Mouse (Mus musculus): ENCODE measurements around the gene Ifna16. TPM values are rescaled to one million over a fixed set of nuclear protein-coding genes. Genes with fewer than 3 reads are reported as not detected.
A peak's percentile ranks its signal among the peaks of the same experiment; 100 is the strongest.

Ifna16 gene
- polyA plus RNA-seq (2014; fragmentation: Nextera tagmentation; extraction: Ambion mirVana), result not detected in 2 replicates

DNA sequence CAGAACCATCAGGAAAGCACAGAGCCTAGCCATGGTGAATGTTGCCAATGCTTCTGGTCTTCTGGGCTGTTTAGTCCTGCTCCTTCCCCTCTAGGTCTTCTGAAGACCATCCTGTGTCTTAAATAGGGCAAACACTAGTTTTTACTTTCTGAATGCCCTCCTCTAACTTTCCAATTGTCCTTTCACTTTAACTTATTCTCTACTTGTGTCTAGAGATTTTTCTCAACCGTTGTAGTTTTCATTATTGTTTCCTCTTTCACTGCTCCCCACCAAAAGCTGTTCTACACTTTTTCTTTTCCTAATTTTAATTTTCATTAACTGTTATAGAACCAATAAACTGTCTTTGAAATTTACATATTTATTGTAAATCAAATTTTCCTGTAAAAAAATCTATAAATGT, at the start of gene Ifna16:
Gene Ifna16 (minus strand): TSS at position 101 of the 400 bp plus-strand sequence.
- Histone ChIP-seq H3K4me1 (ENCODE audit: control insufficient read depth, insufficient read depth, low read length) (no peaks in the 10 kb centered on the region), H3K27me3 (ENCODE audit: control insufficient read depth, insufficient read depth, low read length) (no peaks in the 10 kb centered on the region), H3K36me3 (ENCODE audit: control insufficient read depth, insufficient read depth, low read length) (no peaks in the 10 kb centered on the region), H3K27ac (ENCODE audit: low read depth, low read length) (no peak within 1 kb of the TSS), H3K9ac (ENCODE audit: low read depth, low read length) (no peak within 1 kb of the TSS), H3K4me2 (no peak within 1 kb of the TSS), H3K9me3 (replicated peaks; ENCODE audit: control insufficient read depth, low read length) (no peaks in the 10 kb centered on the region), H3K4me3 (ENCODE audit: low read depth, low read length) (no peak within 1 kb of the TSS)
- ATAC-seq (replicated peaks; ENCODE audit: insufficient number of reproducible peaks, low FRiP score, low TSS enrichment), result no peak
- 68% methylated on average over 1 of the region's 1 CpGs for WGBS (ENCODE audit: insufficient replicate concordance)

- no peaks in the 10 kb centered on the region for H3K9me3 ChIP-seq (replicated peaks; ENCODE audit: control insufficient read depth, low read length)
Measured at GRCm38 (mm10) chr4:88723497-88724090, 46.9 kb upstream of the Ifna16 start.

GRCm38 (mm10) chr4:88721791-88722721, 45.3 kb upstream of the Ifna16 start, which contains the start of the genes Gm26566 and Klhl9:
TSS of gene Gm26566 (plus strand) at chr4:88721805.
TSS of gene Klhl9 (minus strand) at chr4:88722465.
- H3K36me3 ChIP-seq (ENCODE audit: control insufficient read depth, insufficient read depth, low read length), result peaks cover 9% of the 10 kb centered on the region; the same call in 1 of the 2 replicates
- under 1% methylated on average over 76 of the region's 82 CpGs for WGBS (ENCODE audit: insufficient replicate concordance)
- H3K9ac ChIP-seq (ENCODE audit: low read depth, low read length), result peak within 1 kb of the TSS; percentile 98

More at GRCm38 (mm10) chr4:88723497-88724090, 46.9 kb upstream of the Ifna16 start:
- Histone ChIP-seq H3K4me1 (ENCODE audit: control insufficient read depth, insufficient read depth, low read length) (peaks cover 13% of the 10 kb centered on the region), H3K9ac (ENCODE audit: low read depth, low read length) (no peak overlapping the region), H3K4me3 (ENCODE audit: low read depth, low read length) (no peak overlapping the region), H3K36me3 (ENCODE audit: control insufficient read depth, insufficient read depth, low read length) (0 out of 2 replicates have a peak, but pooled peaks cover 5% of the 10 kb centered on the region), H3K27me3 (ENCODE audit: control insufficient read depth, insufficient read depth, low read length) (no peaks in the 10 kb centered on the region), H3K4me2 (no peak overlapping the region), H3K27ac (ENCODE audit: low read depth, low read length) (no peak overlapping the region)
- ATAC-seq (replicated peaks; ENCODE audit: insufficient number of reproducible peaks, low FRiP score, low TSS enrichment), result no peak
- WGBS (ENCODE audit: insufficient replicate concordance), result 67% methylated on average over 8 of the region's 8 CpGs

GRCm38 (mm10) chr4:88718715-88719114, 42.0 kb upstream of the Ifna16 start:
- H3K9ac ChIP-seq (ENCODE audit: low read depth, low read length), result 0 out of 2 replicates have a peak overlapping the region, but pooled peaks have one; percentile 22
- H3K36me3 ChIP-seq (ENCODE audit: control insufficient read depth, insufficient read depth, low read length), result peaks cover 17% of the 10 kb centered on the region

More at GRCm38 (mm10) chr4:88721791-88722721, 45.3 kb upstream of the Ifna16 start, which contains the start of the genes Gm26566 and Klhl9:
- Histone ChIP-seq H3K27me3 (ENCODE audit: control insufficient read depth, insufficient read depth, low read length) (no peaks in the 10 kb centered on the region), H3K4me2 (peak within 1 kb of the TSS; percentile 76), H3K27ac (ENCODE audit: low read depth, low read length) (peak within 1 kb of the TSS; percentile 98), H3K4me1 (ENCODE audit: control insufficient read depth, insufficient read depth, low read length) (peaks cover 15% of the 10 kb centered on the region), H3K4me3 (ENCODE audit: low read depth, low read length) (peak within 1 kb of the TSS; percentile 87), H3K9me3 (replicated peaks; ENCODE audit: control insufficient read depth, low read length) (no peaks in the 10 kb centered on the region)
- ATAC-seq (replicated peaks; ENCODE audit: insufficient number of reproducible peaks, low FRiP score, low TSS enrichment), result peak; percentile 96

DNA sequence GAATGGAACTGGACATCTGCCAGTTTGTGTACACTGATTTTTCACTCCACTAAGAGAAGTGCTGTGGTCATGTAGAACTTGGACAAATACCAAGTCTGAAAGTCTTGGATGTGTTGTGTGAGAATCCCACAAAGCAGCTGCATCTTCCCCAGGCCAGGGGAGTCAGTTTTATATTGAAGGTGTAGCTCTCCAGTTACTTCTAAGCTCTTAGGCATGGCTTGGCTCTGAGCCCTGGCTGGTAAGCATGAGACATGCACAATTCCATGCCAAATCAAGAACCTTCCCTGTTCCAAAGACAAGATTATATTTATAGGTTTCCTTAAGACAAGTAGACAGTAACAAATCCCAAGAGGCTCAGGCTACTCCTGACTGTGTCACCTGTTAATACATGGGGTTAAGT, 38.3 kb upstream of the Ifna16 start:
- Histone ChIP-seq H3K4me1 (ENCODE audit: control insufficient read depth, insufficient read depth, low read length) (peaks cover 4% of the 10 kb centered on the region), H3K9me3 (replicated peaks; ENCODE audit: control insufficient read depth, low read length) (no peaks in the 10 kb centered on the region), H3K4me3 (ENCODE audit: low read depth, low read length) (no peak overlapping the region), H3K36me3 (ENCODE audit: control insufficient read depth, insufficient read depth, low read length) (peaks cover 13% of the 10 kb centered on the region), H3K27ac (ENCODE audit: low read depth, low read length) (no peak overlapping the region), H3K4me2 (no peak overlapping the region), H3K27me3 (ENCODE audit: control insufficient read depth, insufficient read depth, low read length) (no peaks in the 10 kb centered on the region), H3K9ac (ENCODE audit: low read depth, low read length) (no peak overlapping the region)
- no peak for ATAC-seq (replicated peaks; ENCODE audit: insufficient number of reproducible peaks, low FRiP score, low TSS enrichment)

More at GRCm38 (mm10) chr4:88718715-88719114, 42.0 kb upstream of the Ifna16 start:
- Histone ChIP-seq H3K4me1 (ENCODE audit: control insufficient read depth, insufficient read depth, low read length) (peaks cover 15% of the 10 kb centered on the region), H3K9me3 (replicated peaks; ENCODE audit: control insufficient read depth, low read length) (no peaks in the 10 kb centered on the region), H3K27me3 (ENCODE audit: control insufficient read depth, insufficient read depth, low read length) (no peaks in the 10 kb centered on the region), H3K27ac (ENCODE audit: low read depth, low read length) (no peak overlapping the region), H3K4me2 (peak overlapping the region; percentile 71), H3K4me3 (ENCODE audit: low read depth, low read length) (peak overlapping the region; percentile 40)
- 33% methylated on average over 1 of the region's 1 CpGs for WGBS (ENCODE audit: insufficient replicate concordance)
- ATAC-seq (replicated peaks; ENCODE audit: insufficient number of reproducible peaks, low FRiP score, low TSS enrichment), result no peak

GRCm38 (mm10) chr4:88714281-88714680, 37.6 kb upstream of the Ifna16 start:
- H3K9ac ChIP-seq (ENCODE audit: low read depth, low read length), result no peak overlapping the region
- H3K4me3 ChIP-seq (ENCODE audit: low read depth, low read length), result no peak overlapping the region
- peaks cover 2% of the 10 kb centered on the region; the same call in 1 of the 2 replicates for H3K4me1 ChIP-seq (ENCODE audit: control insufficient read depth, insufficient read depth, low read length)
- peaks cover 13% of the 10 kb centered on the region for H3K36me3 ChIP-seq (ENCODE audit: control insufficient read depth, insufficient read depth, low read length)
- no peaks in the 10 kb centered on the region for H3K9me3 ChIP-seq (replicated peaks; ENCODE audit: control insufficient read depth, low read length)
- no peak overlapping the region for H3K4me2 ChIP-seq
- 89% methylated on average over 1 of the region's 1 CpGs for WGBS (ENCODE audit: insufficient replicate concordance)
- H3K27ac ChIP-seq (ENCODE audit: low read depth, low read length), result no peak overlapping the region
- no peaks in the 10 kb centered on the region for H3K27me3 ChIP-seq (ENCODE audit: control insufficient read depth, insufficient read depth, low read length)
- ATAC-seq (replicated peaks; ENCODE audit: insufficient number of reproducible peaks, low FRiP score, low TSS enrichment), result no peak

DNA sequence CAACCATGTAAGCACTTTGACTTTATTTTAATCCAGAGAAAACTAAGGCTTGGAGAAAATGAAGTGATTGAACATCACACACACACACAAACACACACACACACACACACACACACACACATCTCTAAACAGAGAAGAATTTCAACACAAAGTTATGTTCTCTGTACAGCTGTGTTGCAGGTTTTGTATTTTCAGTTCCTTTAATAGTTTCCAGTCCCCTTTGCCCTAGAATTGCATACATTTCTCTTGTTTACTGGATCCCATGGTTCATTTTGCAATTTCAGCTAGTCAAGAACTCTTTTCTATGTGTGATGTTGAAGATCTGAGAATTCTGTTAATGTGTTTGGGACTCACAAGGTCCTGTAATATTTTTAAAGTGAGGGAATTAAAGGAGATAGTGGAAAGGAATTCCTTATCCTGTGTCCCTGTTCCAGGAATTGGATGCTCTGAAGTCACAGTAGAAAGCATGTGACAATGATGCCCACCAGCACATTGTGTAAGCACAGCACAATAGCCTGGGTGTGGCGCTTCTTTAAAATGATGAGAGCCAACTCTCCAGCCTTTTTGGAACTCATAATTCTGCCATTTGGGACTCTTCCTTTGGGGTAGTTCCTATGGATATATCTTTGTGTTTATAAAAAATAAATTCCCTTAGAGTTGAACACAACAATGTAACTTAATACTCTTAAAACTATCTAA, 30.6 kb upstream of the Ifna16 start:
- H3K36me3 ChIP-seq (ENCODE audit: control insufficient read depth, insufficient read depth, low read length), result no peaks in the 10 kb centered on the region
- no peak for ATAC-seq (replicated peaks; ENCODE audit: insufficient number of reproducible peaks, low FRiP score, low TSS enrichment)
- H3K27ac ChIP-seq (ENCODE audit: low read depth, low read length), result no peak overlapping the region
- H3K9me3 ChIP-seq (replicated peaks; ENCODE audit: control insufficient read depth, low read length), result no peaks in the 10 kb centered on the region
- no peaks in the 10 kb centered on the region for H3K27me3 ChIP-seq (ENCODE audit: control insufficient read depth, insufficient read depth, low read length)
- H3K4me1 ChIP-seq (ENCODE audit: control insufficient read depth, insufficient read depth, low read length), result no peaks in the 10 kb centered on the region
- H3K4me3 ChIP-seq (ENCODE audit: low read depth, low read length), result no peak overlapping the region
- H3K4me2 ChIP-seq, result no peak overlapping the region
- 65% methylated on average over 1 of the region's 1 CpGs for WGBS (ENCODE audit: insufficient replicate concordance)
- no peak overlapping the region for H3K9ac ChIP-seq (ENCODE audit: low read depth, low read length)

DNA sequence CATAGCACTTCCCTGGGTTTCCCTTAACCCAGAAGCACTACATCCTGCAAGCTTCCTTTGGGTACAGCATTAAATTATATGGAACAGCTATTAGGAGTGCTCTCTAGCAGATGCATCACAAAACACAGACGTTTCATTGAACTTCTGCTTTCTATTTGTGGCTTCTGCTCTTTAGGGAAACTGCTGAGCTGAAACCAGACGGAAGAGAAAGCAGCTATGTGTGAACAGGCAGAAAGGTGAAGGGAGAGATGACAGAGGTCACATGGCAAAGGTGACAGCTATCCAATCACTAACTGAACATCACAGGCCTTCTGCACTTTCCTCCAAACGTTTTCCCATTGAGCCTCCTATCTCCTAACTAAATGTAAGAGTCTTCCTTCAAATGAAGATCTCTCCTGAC, 29.2 kb upstream of the Ifna16 start:
- H3K4me2 ChIP-seq, result no peak overlapping the region
- H3K9ac ChIP-seq (ENCODE audit: low read depth, low read length), result no peak overlapping the region
- H3K4me3 ChIP-seq (ENCODE audit: low read depth, low read length), result no peak overlapping the region
- no peaks in the 10 kb centered on the region for H3K27me3 ChIP-seq (ENCODE audit: control insufficient read depth, insufficient read depth, low read length)
- H3K9me3 ChIP-seq (replicated peaks; ENCODE audit: control insufficient read depth, low read length), result no peaks in the 10 kb centered on the region
- no peak overlapping the region for H3K27ac ChIP-seq (ENCODE audit: low read depth, low read length)
- WGBS (ENCODE audit: insufficient replicate concordance), result 27% methylated on average over 3 of the region's 3 CpGs
- no peaks in the 10 kb centered on the region for H3K4me1 ChIP-seq (ENCODE audit: control insufficient read depth, insufficient read depth, low read length)
- H3K36me3 ChIP-seq (ENCODE audit: control insufficient read depth, insufficient read depth, low read length), result no peaks in the 10 kb centered on the region
- ATAC-seq (replicated peaks; ENCODE audit: insufficient number of reproducible peaks, low FRiP score, low TSS enrichment), result no peak
